Mouse (Mus musculus): ENCODE measurements at regions not wholly inside any gene's neighbourhood (a gene's known extent, or its start where the extent isn't known, plus 50 kb on each side); places are given as distances from the start of the nearest gene placed in this dataset.

- no peak for ATAC-seq (replicated peaks; ENCODE audit: low FRiP score, poor library complexity, severe bottlenecking)
Observed at GRCm38 (mm10) chr3:50813760-50814400, 370.5 kb upstream of the Slc7a11 start.

- ATAC-seq (replicated peaks; ENCODE audit: low FRiP score, poor library complexity, severe bottlenecking), result no peak
Observed at GRCm38 (mm10) chr3:50815716-50816115, 372.3 kb upstream of the Slc7a11 start.

DNA sequence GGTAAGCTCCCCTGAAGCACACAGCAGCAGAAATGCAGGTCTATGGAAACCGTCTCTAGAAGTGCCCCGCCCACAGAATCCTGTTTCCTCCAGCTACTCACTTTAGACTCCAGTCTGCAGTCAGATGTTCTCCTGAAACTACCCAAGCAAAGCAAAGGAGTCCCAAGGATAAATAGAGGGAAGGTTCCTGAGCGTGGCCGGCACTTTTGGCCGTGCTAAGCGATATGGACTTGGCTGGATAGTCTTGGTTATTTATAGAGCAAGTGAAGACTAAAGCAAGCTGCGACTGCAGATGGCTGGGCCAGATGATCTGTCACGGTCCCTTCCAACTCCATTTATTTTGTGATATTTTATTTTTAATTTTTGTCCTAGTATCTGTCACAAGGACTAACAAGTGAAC lies 373.1 kb upstream of the Slc7a11 start:
- ATAC-seq (replicated peaks; ENCODE audit: low FRiP score, poor library complexity, severe bottlenecking), result no peak

DNA sequence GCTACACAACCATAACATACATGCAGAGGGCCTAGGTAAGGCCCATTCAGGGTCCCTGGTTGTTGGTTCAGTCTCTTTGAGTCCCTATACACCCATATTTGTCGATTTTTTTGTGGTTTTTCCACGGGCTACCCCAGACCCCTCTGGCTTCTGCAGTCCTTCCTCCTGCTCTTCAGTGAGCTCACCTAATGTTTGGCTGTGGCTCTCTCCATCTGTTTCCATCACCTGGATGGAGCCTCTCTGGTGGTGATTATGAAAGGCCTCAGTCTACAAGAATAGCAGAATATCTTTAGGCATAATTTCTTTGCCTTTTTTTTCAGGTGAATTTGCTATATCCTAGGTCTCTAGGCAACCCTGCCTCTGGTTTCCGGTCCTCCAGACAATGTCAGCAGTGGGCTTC lies 373.9 kb upstream of the Slc7a11 start:
- no peak for ATAC-seq (replicated peaks; ENCODE audit: low FRiP score, poor library complexity, severe bottlenecking)

DNA sequence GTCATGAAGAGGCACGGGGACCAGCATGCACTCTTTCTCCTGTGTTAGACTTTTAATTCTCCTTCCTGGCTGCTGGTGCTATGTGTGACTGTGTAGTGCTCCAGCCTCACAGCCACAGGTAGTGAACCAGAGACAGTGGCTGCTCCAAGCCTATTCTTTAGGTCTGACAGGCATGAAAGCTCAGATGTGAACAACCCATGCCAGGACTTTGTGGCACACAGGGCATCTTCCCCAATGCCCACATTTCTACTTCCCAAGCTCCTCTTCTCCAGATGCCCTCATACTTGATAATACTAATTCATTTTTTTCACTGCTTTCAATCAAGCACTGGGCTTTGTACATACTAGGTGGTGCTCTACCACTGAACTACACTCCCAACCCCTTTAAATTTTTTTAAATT lies 377.4 kb upstream of the Slc7a11 start:
- no peak for ATAC-seq (replicated peaks; ENCODE audit: low FRiP score, poor library complexity, severe bottlenecking)

- no peak for ATAC-seq (replicated peaks; ENCODE audit: low FRiP score, poor library complexity, severe bottlenecking)
Observed at GRCm38 (mm10) chr3:50825534-50826423, 382.4 kb upstream of the Slc7a11 start.

DNA sequence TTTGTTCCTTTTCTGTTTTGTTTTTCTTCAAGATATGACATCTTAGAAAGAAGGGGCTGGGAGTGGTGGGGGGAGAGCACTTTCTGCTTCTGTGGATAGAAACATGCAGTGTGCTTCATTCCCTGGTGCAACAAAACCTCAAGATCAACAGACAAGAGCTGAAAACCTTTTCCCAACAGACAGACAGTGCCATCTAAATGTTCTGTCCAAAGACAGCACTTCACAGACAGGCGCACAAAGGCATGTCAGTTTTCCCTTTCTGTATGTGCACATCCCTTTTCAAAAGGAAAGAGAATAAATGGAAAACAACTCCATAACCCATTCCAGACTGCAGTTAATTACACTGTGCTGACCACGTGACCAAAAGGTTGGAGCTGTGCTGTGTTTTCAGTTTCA lies 383.0 kb upstream of the Slc7a11 start:
- ATAC-seq (replicated peaks; ENCODE audit: low FRiP score, poor library complexity, severe bottlenecking), result no peak

- ATAC-seq (replicated peaks; ENCODE audit: low FRiP score, poor library complexity, severe bottlenecking), result no peak
Observed at GRCm38 (mm10) chr3:50829211-50829610, 385.8 kb upstream of the Slc7a11 start.

DNA sequence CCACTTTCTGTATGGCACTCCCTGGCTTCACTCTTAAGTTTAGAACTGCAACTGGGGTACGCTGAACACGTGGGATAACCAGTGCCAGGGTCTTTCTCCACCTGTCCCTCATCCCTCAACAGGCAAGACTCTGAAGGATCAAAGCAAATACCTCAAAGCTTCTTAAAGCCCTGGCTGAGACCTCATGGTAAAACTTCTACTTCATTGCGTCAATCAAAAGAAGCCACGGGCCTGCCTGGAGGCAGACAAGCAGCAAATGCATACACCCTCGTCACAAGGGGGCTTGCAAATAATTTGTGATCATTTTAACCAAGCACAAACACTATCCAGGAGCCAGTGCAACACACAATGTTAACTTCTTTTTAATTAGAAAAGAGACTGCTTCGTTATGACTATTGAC lies 387.0 kb upstream of the Slc7a11 start:
- ATAC-seq (replicated peaks; ENCODE audit: low FRiP score, poor library complexity, severe bottlenecking), result no peak

- ATAC-seq (replicated peaks; ENCODE audit: low FRiP score, poor library complexity, severe bottlenecking), result no peak
Observed at GRCm38 (mm10) chr3:50830926-50831325, 387.5 kb upstream of the Slc7a11 start.

DNA sequence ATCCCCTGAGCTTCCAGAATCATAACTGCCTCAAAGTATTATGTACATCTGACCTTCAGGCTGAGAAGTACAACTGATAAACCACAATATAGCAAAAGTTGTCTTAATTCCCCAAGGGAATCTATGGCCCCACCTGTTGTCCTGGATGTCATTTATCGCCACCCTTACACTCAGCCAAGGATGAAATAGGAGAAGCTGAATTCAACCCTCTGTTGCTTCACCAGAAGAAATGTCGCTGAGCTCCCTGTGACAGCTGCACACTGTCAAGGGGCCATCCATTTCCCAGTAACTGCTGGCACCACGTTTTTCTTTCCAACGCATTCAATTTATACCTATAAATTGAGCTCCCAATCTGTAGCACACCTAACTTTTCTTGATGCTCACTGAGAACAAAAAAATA lies 382.0 kb upstream of the Noct start:
- no peak for ATAC-seq (replicated peaks; ENCODE audit: low FRiP score, poor library complexity, severe bottlenecking)

DNA sequence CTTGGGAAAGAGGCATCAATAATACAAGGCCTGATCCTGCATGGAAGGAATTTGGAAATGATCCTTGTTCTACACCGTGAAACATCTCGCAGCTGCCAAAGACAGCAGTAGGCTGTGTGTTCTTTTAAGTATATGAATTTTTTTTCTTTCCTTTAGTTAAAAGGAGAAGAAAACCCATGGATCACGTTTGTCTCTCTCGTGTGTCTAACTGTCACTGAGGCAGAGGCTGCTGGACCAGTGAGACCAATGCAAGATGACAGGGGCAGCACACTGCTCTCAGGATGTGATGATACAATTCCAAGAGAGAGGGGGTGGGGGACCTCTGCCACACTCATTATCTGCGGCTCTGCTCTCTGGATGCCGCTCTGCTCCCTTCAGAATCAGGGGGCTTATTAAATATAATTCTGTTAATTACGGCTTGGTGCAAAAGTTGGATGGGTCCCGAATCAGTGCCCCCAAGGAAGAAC lies 379.4 kb upstream of the Noct start:
- no peak for ATAC-seq (replicated peaks; ENCODE audit: low FRiP score, poor library complexity, severe bottlenecking)

DNA sequence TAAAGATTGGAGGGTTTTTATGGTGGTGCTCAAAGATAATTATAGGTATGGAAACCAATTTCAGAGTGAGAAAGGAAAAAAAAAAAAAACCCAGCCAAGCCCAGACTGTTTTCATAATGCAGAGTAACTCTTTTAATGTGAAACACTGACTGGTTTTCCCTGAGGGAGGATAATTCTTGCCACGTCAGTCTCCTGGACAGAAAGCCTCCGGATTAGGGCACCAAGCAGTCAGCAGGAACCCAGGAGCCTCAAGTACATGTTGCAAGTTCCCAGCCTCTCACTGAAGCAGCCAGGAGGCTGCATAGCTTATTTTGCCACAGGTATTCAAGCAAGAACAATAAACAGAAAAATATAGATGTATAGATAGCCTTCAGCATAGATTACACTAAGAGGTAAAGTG lies 378.9 kb upstream of the Noct start:
- ATAC-seq (replicated peaks; ENCODE audit: low FRiP score, poor library complexity, severe bottlenecking), result no peak

GRCm38 (mm10) chr3:50848528-50848927 lies 375.7 kb upstream of the Noct start:
- ATAC-seq (replicated peaks; ENCODE audit: low FRiP score, poor library complexity, severe bottlenecking), result no peak

GRCm38 (mm10) chr3:50851083-50851637 lies 373.1 kb upstream of the Noct start:
- ATAC-seq (replicated peaks; ENCODE audit: low FRiP score, poor library complexity, severe bottlenecking), result no peak

- no peak for ATAC-seq (replicated peaks; ENCODE audit: low FRiP score, poor library complexity, severe bottlenecking)
Observed at GRCm38 (mm10) chr3:50867105-50867504, 357.1 kb upstream of the Noct start.

DNA sequence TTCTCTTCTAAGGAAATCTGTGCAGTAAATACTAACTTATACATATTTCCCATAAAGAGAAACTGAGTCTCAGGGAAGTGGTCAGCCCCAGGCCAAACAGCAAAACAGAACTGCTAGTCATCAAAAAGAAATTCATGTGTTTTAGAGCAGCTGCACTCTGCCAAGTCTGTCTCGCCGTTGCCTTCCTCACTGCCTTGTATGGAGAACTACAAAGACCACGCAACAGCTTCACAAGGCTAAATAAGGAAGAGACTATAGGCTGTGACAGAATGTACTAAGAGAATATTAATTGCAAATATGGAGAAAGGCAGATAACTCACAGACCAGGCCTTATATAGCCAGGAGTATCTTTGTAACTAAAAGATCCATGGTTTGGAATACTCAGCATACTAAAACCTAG lies 355.0 kb upstream of the Noct start:
- no peak for ATAC-seq (replicated peaks; ENCODE audit: low FRiP score, poor library complexity, severe bottlenecking)

DNA sequence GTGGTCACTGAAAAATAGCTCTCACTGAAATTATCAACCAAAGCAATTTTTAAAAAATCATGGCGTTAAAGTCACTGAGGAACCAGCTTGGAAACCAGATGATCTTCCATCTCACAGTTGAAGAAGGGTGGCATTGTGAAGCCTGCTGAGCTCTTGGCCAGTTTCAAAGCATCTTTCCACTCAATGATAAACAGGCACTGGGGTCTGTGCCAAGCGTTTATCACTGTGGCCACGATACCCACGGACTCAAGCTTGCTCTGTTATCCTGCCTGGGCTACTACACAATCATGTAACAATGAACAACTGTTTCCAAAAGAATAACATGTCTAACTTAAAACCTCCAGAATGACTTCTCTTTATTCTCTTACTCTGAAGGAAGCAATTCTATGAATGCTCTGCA lies 345.2 kb upstream of the Noct start:
- ATAC-seq (replicated peaks; ENCODE audit: low FRiP score, poor library complexity, severe bottlenecking), result no peak

GRCm38 (mm10) chr3:50879595-50879994 lies 344.7 kb upstream of the Noct start:
- ATAC-seq (replicated peaks; ENCODE audit: low FRiP score, poor library complexity, severe bottlenecking), result no peak

DNA sequence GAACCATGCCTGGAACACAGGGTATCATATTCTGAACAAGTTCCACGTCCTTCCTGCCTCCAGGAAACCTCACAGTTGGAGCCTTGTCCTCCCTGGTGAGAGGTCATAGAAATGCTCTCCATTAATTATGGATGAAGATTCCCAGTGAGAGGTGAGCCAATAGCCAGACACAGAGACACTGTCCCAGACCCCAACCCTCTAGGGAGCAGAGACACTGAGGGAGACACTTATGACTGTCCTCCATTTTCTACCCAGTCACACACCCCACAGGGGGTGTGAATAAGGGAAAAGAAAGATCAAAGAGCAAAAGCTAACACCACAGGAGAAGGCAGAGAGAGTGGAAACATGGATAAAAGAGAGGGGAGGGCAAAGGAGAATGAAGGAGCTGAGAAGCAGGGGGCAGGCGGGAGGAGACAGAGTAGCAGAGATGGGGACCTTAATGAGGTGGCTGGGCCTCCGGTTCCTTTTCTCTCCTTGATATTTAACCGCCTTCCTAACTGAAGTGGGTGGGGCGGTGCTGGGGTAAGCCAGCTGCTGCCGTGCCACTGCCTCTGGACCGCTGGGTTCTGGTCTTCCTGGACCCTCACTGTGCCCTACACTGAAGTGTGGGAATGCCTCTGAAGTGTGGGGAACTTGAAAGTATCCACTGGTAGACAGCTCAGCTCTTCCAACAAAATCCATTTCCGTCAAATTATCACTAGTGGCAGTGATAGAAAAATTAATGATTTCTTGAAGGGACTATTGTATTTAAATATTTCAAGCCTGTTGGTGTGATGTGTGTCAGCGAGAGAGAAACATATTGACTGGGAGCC lies 342.6 kb upstream of the Noct start:
- no peak for ATAC-seq (replicated peaks; ENCODE audit: low FRiP score, poor library complexity, severe bottlenecking)
